Mouse (Mus musculus): ENCODE measurements around the gene Iffo1. TPM values are rescaled to one million over a fixed set of nuclear protein-coding genes. Genes with fewer than 3 reads are reported as not detected.

Iffo1 gene
- total and polyA plus RNA-seq, 3 experiments = 3.3 to 7.0 (median 6.7) TPM

GRCm38 (mm10) chr6:125137002-125137671, 7.9 kb upstream of the Iffo1 start:
- H3K27ac ChIP-seq (ENCODE audit: insufficient read depth, low read depth) = no peak overlapping the region
- DNase-seq (ENCODE audit: extremely low read depth) = peak; percentile 48

GRCm38 (mm10) chr6:125139747-125140146, 5.3 kb upstream of the Iffo1 start:
- in situ Hi-C loops (cut with MboI; ENCODE audit: low pct_ligation_motif_present, low pct_unique_long_range_greater_than_20kb, low sequenced_read_pairs) = no loop called here
- Histone ChIP-seq H3K4me3 (replicated peaks in 1 of 3; ENCODE audit: low read depth in 2 of 3, low read length in 2 of 3, poor library complexity in 1 of 3) (no peak overlapping the region), H3K9ac (ENCODE audit: insufficient read depth, low read depth) (no peak overlapping the region), H3K9me3 (replicated peaks; ENCODE audit: low read length) (no peaks in the 10 kb centered on the region), H3K36me3 (replicated peaks in 1 of 2; ENCODE audit: control insufficient read depth in 1 of 2, insufficient read depth in 1 of 2, low read length in 1 of 2) (peaks cover 83 to 93% of the 10 kb centered on the region in 2 experiments), H3K27me3 (replicated peaks) (no peaks in the 10 kb centered on the region), H3K4me2 (ENCODE audit: insufficient read depth, low read depth, poor library complexity, severe bottlenecking) (no peak overlapping the region), H3K4me1 (ENCODE audit: control insufficient read depth in 1 of 2, insufficient read depth in 2 of 2) (peaks cover 0 to 25% of the 10 kb centered on the region in 2 experiments; a peak in 2 of 4 replicates), H3K79me2 (replicated peaks; ENCODE audit: control insufficient read depth, extremely low read depth, insufficient read depth, poor library complexity, severe bottlenecking) (peaks cover 18% of the 10 kb centered on the region), H3K27ac (ENCODE audit: insufficient read depth, low read depth) (no peak overlapping the region)
- no peak for TF ChIP-seq MEF2A (IDR thresholded peaks at IDR 0.05; ENCODE audit: borderline replicate concordance, low read depth, low read length)
- dilution Hi-C loops (cut with MboI; ENCODE audit: extremely low pct_ligation_motif_present, extremely low pct_unique_long_range_greater_than_20kb, low sequenced_read_pairs) = no loop called here
- DNase-seq (ENCODE audit: extremely low read depth) = no peak

More at GRCm38 (mm10) chr6:125137002-125137671, 7.9 kb upstream of the Iffo1 start:
- Histone ChIP-seq H3K4me1 (ENCODE audit: control insufficient read depth in 1 of 2, insufficient read depth in 2 of 2) (peaks cover 0 to 30% of the 10 kb centered on the region in 2 experiments; a peak in 2 of 4 replicates), H3K79me2 (replicated peaks; ENCODE audit: control insufficient read depth, extremely low read depth, insufficient read depth, poor library complexity, severe bottlenecking) (peaks cover 43% of the 10 kb centered on the region), H3K9ac (ENCODE audit: insufficient read depth, low read depth) (no peak overlapping the region), H3K4me2 (ENCODE audit: insufficient read depth, low read depth, poor library complexity, severe bottlenecking) (no peak overlapping the region), H3K27me3 (replicated peaks) (no peaks in the 10 kb centered on the region), H3K9me3 (replicated peaks; ENCODE audit: low read length) (no peaks in the 10 kb centered on the region), H3K4me3 (replicated peaks in 1 of 3; ENCODE audit: low read depth in 2 of 3, low read length in 2 of 3, poor library complexity in 1 of 3) (no peak overlapping the region), H3K36me3 (replicated peaks in 1 of 2; ENCODE audit: control insufficient read depth in 1 of 2, insufficient read depth in 1 of 2, low read length in 1 of 2) (peaks cover 77 to 86% of the 10 kb centered on the region in 2 experiments)
- TF ChIP-seq USF2 (conservative IDR thresholded peaks at IDR 0.05; ENCODE audit: low read depth, low read length) (no peak), TBP (conservative IDR thresholded peaks at IDR 0.05; ENCODE audit: low read depth, low read length) (no peak), JUND (conservative IDR thresholded peaks at IDR 0.05; ENCODE audit: low read depth, low read length) (no peak), CHD2 (IDR thresholded peaks at IDR 0.05; ENCODE audit: low read length) (no peak), POLR2A (IDR thresholded peaks at IDR 0.05; ENCODE audit: low read depth, low read length) (0 out of 2 replicates have a peak, but pooled peaks have one; percentile 12), MAX (IDR thresholded peaks at IDR 0.05; ENCODE audit: low read length) (no peak), MAFK (IDR thresholded peaks at IDR 0.05; ENCODE audit: insufficient replicate concordance, low read length) (no peak), PAX5 (IDR thresholded peaks at IDR 0.05; ENCODE audit: low read length) (no peak), ELF1 (IDR thresholded peaks at IDR 0.05; ENCODE audit: low read depth, low read length) (no peak), POLR2AphosphoS2 (IDR thresholded peaks at IDR 0.05; ENCODE audit: low read depth, low read length) (no peak), RCOR1 (conservative IDR thresholded peaks at IDR 0.05; ENCODE audit: low read depth, low read length) (no peak), SIN3A (IDR thresholded peaks at IDR 0.05; ENCODE audit: low read length) (no peak), CHD1 (IDR thresholded peaks at IDR 0.05; ENCODE audit: low read depth, low read length) (no peak), JUN (IDR thresholded peaks at IDR 0.05; ENCODE audit: insufficient read depth, low read depth, low read length) (no peak), CTCF (conservative IDR thresholded peaks at IDR 0.05 in 1 of 2, IDR thresholded peaks at IDR 0.05 in 1 of 2; ENCODE audit: low read depth in 2 of 2, low read length in 2 of 2) (peak; percentile 52 to 59; a peak in 3 of 4 replicates)
- dilution Hi-C loops (cut with MboI; ENCODE audit: extremely low pct_ligation_motif_present, extremely low pct_unique_long_range_greater_than_20kb, low sequenced_read_pairs) (no loop called here), in situ Hi-C loops (cut with MboI; ENCODE audit: low pct_ligation_motif_present, low pct_unique_long_range_greater_than_20kb, low sequenced_read_pairs) (no loop called here)
